Mouse (Mus musculus): ENCODE measurements around the gene 9430097D07Rik.
A peak's percentile ranks its signal among the peaks of the same experiment; 100 is the strongest.

Gene 9430097D07Rik

DNA sequence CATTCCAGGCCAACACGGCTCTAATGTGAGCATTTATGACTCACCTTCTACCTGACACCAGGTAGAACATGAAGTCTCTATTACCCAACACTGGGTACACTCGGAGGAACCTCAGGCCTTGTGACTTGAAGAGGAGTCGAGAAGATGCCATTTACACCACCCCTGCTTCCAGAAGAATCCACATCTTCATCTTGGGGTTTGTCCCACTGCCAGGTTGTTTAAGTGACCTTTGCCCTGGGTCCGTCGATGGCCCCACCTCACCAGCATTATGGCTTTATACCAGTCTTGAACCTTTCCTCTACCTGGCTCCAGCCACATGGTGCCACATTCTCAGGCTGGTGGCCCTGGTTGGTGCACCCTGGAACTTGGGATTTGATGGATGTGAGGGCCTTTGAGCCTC lies 21.8 kb upstream of the 9430097D07Rik start:
- DNase-seq, result no peak

DNA sequence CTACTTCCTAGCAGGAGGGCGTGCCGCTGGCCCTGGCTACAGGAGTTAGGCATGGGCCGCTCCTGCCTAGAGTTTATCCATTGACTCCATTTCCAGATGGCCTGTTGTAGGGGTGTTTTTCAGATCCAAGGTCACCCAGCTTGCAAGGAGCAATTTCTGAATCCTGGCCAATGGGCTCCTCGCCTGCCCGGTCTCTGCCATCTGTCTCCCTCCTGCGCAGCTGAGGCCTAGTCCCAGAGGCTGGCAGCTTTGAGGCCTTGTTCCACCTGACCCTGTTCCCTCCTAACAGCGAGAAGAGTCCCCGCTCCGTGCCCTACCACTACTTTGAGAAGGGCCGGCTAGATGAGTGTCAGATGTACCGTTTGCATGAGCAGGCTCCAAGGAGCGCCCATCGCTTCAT lies 21.2 kb upstream of the 9430097D07Rik start:
- DNase-seq, result no peak

DNA sequence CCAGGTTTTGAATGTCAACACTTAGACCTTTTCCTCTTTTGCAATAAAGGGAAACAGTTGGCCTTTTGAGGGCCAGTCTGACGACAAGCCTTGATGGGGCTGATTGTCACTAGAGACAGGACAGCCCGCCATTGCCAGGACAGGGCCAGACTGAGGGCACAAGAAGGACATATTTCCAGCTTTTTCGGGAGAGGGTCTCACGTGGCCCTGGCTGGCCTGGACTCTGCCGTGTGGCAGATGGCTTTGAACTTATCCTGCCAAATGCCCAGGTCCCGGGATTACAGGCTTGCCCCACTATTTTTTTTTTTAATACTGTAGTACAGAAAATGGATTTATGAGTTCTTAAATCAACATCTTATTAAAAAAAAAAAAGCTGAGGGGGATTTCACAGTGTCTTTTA lies 15.8 kb upstream of the 9430097D07Rik start:
- DNase-seq, result no peak

DNA sequence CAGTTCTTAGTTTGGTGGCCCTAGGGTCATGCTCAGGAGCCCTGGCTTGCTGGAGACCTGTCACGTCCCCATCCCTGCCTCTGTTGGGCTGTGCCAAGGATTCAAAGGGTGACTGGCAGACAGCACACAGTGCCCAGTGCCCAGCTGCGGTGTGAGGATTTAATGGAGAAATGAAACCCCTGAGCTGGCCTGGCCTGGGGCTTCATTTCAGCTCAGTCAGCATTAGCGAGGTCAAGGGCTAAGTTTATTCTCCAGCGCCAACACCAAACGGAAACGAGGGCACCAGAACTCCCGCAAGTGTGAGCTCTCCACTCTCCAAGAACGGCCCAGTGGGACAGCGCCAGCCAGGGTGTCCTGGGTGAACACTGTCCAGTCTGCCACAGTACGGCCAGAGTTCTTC lies 14.7 kb upstream of the 9430097D07Rik start:
- no peak for DNase-seq

DNA sequence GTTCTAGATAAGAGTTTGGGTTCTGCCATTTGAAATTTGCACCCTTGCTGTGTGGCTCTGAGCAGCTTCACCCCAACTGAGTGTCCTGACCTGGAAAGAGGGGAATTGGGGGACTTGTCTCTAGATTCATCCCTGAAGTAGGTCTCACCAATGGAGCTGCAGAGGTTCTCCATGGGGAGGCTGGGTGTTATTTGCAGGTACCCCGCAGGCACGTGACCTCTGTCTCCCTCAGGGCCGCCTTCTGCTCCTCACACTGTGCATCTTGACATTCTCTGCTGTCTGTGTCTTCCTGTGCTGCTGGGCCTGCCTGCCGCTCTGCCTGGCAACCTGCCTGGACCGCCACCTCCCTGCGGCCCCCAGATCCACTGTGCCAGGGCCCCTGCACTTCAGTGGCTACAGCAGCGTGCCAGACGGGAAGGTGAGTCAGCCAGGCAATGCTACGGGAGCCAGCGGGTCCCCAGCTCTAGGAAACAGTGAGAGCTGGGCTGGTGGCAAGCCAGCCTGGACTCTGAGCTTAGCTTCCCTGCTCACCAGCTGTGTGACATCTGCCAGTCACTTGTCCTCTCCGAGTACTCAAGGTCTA lies 13.8 kb upstream of the 9430097D07Rik start:
- no peak for DNase-seq

DNA sequence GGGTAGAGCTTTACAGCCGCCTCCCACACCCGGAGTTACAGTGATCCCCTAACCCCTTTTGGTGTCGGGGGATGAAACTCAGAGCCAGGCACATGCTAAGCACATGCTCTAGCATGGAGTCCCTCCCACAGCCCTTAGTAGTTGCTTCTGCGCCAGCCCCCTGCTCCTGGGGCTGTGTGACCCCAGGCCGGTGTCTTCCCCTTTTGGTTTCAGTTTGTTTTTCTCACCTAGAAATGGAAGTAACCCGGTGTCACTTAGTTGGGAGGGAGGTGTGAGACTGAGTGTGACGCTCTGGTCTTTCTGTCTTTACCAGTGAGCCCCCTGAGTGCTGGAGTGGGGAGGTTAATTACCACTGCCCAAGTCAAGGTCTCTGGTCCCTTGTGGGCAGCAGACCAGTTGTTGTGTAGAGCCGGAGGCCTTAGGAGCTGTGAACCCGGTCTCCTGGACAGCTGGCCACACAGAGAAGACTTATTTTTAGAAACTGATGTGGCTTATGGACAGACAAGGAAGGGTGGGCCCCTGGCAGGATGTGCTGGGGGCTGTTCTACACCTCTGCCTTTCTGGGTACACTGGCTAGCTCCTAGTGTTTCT lies 12.3 kb upstream of the 9430097D07Rik start:
- DNase-seq, result no peak

DNA sequence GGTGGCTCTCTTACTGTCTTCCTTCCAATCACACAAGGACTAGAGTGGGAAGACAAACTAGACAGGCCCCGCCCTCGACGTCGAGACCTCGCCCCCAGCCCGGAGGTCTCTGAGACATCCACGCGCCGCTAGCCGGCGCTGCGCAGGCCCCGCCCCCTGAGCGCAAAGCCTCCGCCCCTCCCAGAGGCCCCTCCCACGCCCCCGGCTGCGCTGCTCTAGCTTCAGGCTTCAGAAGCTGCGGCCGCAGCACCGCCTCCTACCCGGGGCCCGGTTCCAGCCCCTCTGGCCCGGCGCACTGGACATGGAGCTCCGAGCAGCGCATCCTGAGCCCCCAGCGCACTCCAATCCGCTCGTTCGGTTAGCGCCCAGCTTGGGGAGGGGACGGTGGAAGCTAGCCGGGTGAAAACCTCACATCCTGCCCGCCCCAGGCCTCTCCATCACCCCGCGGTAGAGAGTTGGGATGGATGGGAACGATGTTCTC lies 11.4 kb upstream of the 9430097D07Rik start, which contains the start of gene St6galnac4:
Gene St6galnac4 (plus strand): TSS at position 225 of the 481 bp plus-strand sequence.
- peak; percentile 84 to 85 for DNase-seq

DNA sequence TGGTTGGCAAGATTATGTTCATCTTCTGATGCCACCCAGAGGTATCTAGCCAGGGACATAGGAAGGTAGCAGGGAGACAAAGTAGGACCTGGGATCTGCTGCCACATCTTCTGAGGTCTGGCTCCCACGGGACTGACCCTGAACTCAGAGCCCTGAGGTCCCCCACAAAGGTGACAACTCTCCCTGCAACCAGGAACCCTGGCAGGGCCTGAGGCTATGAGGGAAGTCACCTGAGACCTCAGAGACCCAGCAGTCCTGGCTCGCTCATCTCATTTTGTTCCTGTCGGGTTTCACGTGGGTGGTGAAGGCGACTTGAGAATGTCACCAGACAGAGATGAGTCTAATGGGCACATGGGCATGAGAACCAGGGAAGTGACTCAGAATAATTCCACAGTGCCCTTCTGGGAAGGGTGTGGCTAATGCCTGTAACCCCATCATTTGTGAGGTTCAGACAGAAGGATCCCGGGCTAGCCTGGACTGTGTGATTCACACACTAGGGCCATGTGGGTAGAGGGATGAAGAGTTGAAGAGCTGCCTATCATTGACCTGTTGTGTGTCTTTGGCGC lies 9.7 kb upstream of the 9430097D07Rik start:
- DNase-seq, result no peak

DNA sequence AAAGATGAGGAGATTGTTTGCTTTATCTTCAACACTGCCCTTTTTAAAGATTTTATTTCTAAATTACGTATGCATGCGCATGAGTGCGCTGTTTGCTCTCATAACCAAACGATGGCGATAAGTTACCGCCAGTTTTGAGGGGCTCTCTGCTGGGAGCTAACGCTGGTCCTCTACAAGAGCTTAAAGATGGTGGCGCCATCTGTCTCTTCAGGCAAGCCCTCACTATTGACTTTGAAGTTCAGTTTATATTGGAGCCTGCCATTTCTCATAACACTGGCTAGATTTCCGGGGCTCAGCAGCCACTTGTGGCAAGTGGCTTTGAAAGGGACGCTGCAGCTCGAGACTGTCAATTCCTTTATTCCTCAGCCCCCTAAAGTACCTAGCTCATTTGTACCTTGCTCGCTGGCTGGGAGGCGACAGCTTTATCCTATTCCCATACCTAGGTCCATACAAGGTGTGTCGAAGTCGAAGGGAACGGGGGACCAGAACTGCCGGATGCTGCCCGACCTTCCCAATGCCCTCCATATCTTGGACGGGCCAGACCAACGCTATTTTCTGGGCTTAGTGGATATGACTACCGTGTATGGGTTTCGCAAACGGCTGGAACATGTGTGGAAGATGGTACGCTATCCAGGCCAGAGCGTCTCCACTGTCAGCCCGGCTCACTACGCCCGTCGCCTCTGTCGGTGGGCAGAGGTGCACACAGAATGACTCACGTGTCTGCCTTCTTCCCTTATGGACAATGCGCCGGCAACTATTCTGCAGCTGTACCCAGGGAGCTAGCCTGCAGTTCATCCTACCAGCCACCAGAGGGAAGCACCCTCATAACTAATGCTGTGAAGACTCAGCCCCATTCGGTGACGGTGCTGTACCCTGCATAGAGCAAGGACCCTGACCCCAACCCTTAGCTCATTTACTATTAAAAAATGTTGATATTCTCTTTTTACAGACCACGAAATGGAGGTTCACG lies 7.6 kb upstream of the 9430097D07Rik start:
- peak; percentile 54 to 65 for DNase-seq

DNA sequence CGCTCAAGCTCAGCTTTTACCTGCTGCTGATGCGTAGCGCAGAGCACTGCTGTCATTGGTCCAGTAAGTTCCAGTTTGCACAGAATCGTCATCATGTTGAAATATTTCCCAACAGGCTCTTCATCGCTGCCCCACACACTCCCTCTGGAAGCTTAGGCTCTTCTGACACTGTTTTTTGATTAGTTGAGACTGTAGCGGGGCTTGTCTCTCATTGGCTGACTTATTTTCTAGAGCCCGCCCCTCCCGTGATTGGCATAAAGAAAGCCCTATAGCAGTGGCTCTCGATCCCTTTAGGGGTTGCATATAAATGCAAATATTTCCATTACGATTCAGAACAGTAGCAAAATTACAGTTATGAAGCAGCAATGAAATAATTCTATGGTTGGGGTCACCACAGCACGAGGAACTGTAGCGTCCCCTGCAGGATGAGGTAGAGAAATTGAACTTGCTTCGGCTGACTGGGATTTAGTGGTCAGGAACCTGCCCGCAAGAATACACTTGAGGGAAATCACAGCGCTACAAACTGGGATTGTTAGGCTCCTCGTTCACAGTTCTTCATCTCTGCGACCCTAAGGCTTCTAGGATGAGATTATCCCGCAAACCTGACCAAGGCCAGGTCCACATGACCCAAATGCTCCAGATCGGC lies 6.1 kb upstream of the 9430097D07Rik start:
- no peak for DNase-seq

DNA sequence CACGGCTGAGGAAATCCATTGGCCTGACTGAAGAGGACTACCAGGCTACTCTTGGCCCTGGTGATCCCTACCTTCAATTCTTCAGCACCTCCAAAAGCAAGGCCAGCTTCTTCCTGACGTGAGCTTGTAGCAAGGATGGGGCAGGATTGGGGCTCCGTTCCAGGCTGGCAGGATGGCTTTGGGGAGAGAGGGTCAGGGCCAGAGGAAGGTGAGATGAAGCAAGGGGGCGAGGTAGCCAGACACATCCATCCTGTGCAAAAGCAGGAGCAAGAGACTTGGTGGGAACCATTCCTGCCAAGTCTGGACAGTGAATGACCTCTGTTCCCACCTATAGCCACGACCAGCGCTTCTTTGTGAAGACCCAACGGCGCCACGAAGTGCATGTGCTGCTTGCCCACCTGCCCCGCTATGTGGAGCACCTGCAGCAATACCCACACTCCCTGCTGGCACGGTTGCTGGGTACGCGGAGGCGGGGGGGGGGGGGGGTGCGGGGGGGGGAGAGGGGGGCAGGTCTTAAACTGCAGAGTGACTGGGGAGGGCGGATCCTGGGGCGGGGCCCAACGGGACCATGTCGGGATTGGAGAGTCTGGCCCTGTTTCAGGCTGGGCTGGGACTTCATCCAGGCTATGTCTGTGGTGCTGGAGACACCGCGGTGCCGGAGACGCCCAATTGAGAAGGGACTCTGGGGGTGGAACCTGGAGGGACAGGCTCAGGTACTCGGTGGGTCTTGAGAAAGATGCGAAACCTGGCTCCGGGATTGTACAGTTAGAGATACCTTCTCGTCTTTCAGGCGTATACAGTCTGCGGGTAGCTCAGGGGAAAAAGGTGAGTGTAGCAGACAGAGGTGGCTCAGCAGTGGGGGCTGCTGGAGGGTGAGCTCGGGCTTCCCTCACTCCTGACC lies 2.9 kb upstream of the 9430097D07Rik start:
- DNase-seq, result no peak

DNA sequence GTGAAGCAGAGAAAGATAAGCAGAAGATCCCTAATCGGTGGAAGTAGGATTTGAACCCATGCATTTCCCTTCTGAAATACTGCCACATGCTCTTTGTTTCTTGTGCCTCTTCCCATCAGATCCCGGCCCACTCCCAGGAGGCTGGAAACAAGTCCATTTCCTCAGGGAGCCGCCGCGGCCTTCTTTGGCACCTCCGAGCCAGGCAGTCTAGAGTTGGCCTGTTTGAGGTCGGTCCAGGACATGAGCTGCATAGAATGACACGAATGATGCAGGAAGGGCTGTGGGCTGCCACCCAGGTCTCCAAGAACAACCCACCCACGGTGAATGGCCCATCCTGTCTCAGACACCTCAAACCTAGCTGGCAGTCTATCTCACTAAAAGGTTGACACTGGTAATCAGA lies 1.0 kb upstream of the 9430097D07Rik start:
- no peak for DNase-seq

DNA sequence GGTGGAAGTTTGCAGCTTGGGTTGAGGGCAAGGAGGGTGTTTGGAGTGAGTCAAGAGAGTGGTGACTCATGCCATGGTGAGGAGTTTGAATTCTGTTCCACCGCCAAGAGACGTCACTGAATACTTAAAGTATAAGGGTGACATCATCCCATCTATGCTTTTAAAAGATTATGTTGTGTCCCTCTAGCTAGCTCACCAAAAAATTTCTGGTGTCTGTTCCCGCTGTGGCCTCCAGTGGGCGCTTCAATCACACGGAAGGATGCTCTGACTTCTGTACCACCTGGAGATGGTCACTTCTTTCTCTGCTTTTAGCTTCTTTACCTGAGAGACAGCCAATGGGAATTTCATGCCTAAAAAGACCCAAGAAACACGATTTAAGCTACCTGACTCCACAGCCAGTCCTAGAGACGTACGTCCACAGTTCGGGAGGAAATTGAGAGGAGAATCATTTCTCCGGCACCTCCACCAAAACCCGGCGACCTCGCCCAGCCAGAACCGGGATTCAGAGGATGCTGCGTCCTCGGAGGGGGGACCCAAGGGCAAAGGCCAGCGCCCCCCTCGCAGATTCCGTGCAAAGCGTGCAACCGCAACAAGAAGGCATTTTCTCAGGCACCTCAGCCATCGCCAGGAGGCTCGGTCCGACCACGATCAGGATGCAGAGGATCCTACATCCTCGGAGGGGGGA lies 441 bp downstream of the 9430097D07Rik start:
- DNase-seq, result no peak

DNA sequence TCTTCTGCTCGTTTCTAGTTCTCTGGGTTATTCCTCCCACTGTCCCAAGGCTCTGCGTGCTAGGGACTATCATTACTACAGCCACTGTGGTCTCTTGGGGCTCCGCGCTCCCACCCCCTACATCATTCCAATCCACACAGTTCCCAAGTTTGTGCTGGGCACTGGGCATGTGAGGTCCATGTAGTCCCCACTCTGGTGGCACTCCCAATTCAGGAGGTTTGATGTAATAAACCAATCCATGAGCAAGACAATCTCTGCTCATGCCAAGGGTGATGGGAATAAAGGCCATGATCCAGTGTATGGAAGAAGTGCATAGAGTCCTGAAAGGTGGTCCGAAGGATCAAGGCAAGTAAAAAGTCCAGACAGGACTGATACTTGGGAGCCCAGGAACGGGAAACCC lies 987 bp downstream of the 9430097D07Rik start, which contains the start of gene Pip5kl1:
Gene Pip5kl1 (plus strand): TSS at position 301 of the 400 bp plus-strand sequence.
- DNase-seq, result no peak

DNA sequence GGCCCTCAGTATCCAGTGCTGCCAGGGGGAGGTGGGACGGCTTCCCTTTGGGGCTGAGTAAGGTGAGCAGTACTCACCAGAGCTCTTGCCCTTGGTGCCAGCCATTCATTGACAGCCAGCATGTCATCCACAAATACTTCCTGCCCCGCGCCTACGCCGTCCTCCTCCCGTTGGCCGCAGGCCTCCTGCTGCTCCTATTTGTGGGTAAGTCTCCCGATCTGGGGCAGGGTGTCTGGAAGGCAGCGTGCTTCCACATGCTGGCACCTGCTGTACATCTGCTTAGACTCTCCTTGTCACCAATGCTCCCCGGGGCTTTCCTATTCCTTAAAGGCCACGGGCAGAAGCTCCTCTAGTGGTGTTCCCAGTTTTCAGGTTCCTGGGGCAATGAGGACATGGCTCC lies 3.3 kb downstream of the 9430097D07Rik start:
- DNase-seq, result no peak

DNA sequence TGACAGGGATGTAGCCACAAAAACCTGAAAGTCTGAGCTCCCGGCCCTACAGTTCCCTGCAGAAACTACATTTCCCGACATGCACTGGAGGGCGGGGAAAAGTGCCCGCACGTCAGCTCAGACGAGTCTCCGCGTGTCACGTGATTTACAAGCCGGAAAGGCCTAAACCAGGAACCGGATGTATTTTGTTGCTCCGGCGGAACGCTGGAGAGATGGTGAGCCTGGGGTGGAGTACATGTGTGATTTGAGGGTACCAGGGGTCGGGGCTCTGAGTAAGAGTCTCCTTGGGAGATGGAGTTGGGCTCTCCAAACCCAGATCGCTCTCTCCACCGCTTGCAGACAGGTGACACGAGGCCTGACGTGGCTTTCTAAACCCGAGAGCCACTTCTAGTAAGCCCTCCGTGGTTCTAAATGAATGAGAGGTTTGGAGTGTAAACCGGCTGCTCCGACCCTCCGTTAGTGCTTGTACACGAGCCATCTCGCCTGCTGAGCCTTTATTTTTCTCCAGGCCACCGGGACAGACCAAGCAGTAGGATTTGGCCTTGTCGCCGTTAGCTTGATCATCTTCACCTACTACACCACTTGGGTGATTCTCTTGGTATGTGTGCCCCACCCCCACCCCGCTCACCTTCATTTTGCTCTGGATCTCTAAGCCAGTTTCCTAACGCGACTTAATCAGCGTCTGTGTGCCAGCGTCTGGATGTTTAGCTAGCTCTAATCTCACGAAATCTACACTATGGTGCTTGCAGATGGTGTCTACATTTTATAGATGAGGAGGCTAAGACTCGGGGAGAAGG lies 4.6 kb downstream of the 9430097D07Rik start, which contains the start of gene Dpm2:
Gene Dpm2 (plus strand): TSS at position 161 of the 797 bp plus-strand sequence.
- DNase-seq, result peak; percentile 81 to 88

DNA sequence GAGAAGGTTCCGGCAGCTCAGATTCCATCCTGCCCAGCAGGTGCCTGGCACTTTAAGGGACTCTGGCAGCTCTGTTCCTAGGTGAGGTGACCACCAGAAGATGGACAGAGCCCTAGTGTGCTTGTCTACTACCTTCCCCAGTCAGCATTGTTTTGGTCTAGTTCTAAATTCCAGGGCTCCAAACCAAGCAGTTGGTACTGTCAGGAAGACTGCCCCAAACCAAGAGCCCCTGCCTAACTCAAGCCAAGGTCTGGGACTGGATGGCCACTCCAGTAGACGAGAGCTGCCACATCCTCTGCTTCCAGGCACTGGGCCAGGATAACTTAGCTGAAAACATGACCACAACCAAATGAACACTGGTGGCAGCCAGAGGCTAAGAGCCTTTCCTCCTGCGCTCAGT lies 6.5 kb downstream of the 9430097D07Rik start:
- DNase-seq, result no peak

DNA sequence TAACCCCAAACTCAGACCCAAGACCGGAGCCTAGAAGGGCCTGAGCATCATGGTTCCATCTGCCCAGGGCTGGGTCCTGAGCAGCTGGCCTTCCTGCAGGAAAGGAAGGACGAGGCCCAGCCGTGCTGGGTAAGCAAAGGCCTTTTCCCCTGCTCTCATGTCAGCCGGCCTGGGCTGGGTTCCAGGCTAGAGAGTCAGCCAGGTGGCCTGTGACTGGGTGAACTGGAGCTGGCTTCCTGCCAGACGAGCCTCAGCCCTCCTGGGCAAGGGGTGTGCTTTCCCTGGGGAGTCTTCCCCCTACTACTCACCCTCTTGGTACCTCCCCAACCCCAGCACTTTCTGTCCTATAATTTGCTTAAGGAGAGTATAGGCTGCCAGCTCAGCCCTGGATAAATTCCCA lies 7.3 kb downstream of the 9430097D07Rik start:
- no peak for DNase-seq

DNA sequence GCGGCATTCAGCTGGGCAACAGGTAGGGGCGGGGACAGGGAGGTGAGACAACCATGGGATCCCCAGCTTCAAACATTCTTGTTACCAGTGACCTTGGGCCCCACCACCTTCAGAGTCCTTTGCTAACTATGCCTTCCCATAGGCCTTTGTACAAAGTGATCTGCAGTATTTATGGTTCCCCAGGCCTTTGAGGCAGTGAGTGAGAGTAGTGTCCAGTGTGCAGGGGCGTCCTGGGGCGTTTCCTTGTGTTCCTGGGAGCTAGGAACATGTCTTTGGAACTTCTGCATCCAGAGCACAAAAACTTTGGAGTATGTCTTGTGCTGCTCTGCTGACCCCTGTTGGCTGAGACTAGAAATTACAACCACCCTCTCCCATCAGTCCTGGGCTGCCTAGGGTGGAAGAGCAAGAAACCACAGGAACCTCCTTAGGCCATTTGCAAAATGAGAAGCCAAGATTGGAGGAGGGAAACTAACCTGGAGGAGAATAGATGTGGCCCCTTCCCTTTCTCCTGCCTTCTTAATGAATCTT lies 8.9 kb downstream of the 9430097D07Rik start:
- DNase-seq, result peak in 1 of 2 experiments; percentile 55

DNA sequence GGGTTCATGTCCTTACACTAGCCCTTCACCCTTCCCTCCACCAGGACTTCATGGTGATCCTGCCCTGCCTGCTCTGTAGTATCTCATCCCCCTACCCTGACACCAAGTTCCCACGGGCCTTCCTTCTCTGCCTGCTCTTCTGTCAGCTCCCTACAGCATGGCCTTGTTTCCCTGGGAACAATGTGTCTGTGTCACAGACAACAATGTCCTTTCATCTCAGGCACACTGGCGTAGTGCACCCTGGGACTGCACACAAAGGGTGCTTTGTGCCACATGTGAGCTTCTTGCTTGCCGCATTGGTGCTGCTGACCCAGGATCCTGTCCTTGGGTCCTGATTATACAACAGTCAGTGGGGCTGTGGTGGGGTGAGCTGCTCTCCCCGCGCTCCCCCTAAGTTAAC lies 15.9 kb downstream of the 9430097D07Rik start:
- DNase-seq, result no peak

Data from thymus, adult 18-20 months (tissue).